Mouse (Mus musculus) kidney, adult 2 months (tissue): ENCODE measurements around the gene Prkar1a.

Experiments
- CTCF ChIP-seq: fragments of 200-500 bp; conservative IDR thresholded peaks from 2 replicates; pipeline ENCODE4 v1.5.1; 2011; ENCODE audit warnings: low read depth, mild to moderate bottlenecking, control low read depth, low read length, moderate library complexity, mixed read lengths; ENCODE audit not compliant: insufficient read depth, insufficient read length
- POLR2A ChIP-seq: fragments of 200-500 bp; IDR thresholded peaks from one replicate; pipeline ENCODE4 v1.6.1; 2011; ENCODE audit warnings: low read depth, low read length, control low read depth

- TF ChIP-seq CTCF: no peak
- TF ChIP-seq POLR2A: no peak
Observed at GRCm38 (mm10) chr11:109681556-109681955, 32.4 kb downstream of the Prkar1a start.
